Mouse (Mus musculus): ENCODE measurements at regions not wholly inside any gene's neighbourhood (a gene's known extent, or its start where the extent isn't known, plus 50 kb on each side); places are given as distances from the start of the nearest gene placed in this dataset.
"Not testable (repeated sequence)": the region's sequence is repeated elsewhere in the genome, so short reads cannot be mapped to it uniquely, and the experiment has no call there.

GRCm38 (mm10) chrX:58812824-58813223 is 96.3 kb upstream of the 4930550L24Rik start:
- DNase-seq (ENCODE audit: low spot score in 2 of 2), result peak; percentile 10 to 20
- peak; percentile 73 for TF ChIP-seq CTCF (conservative IDR thresholded peaks at IDR 0.05)
- not testable (repeated sequence) for H3K27ac ChIP-seq, H3K4me3 ChIP-seq

Measured in layer of hippocampus, adult 2 months (tissue).